Mouse (Mus musculus) embryonic facial prominence, embryonic 14.5 days (tissue): ENCODE data around the gene Wdr11. TPM values are rescaled to one million over a fixed set of nuclear protein-coding genes. Genes with fewer than 3 reads are reported as not detected.

Experiments used
- ATAC-seq: fragments of 200-750 bp; cut with Nextera tagmentation; 2 replicates; pipeline ENCODE4 v1.8.0; 2017; ENCODE audit warnings: low read depth, moderate number of reproducible peaks, moderate TSS enrichment
- DNase-seq: peaks from one replicate; pipeline ENCODE4 v3.0.0-alpha.2; 2015; ENCODE audit warnings: low spot score
- H3K27ac ChIP-seq: fragments of 300-500 bp; sonication (generic); replicated peaks from 2 replicates; pipeline ENCODE4 v1.5.1; 2014; ENCODE audit warnings: low read depth, mild to moderate bottlenecking, low read length, moderate library complexity
- H3K27me3 ChIP-seq: fragments of 300-500 bp; sonication (generic); replicated peaks from 2 replicates; pipeline ENCODE4 v1.6.1; 2014; ENCODE audit warnings: low read length; ENCODE audit not compliant: control insufficient read depth, insufficient read depth
- H3K36me3 ChIP-seq: fragments of 300-500 bp; sonication (generic); 2 replicates; pipeline ENCODE4 v1.6.1; 2014; ENCODE audit warnings: low read length, mixed read lengths; ENCODE audit not compliant: control insufficient read depth, insufficient read depth
- H3K4me1 ChIP-seq: fragments of 300-500 bp; sonication (generic); 2 replicates; pipeline ENCODE4 v1.6.1; 2014; ENCODE audit warnings: antibody characterized with exemption, low read length; ENCODE audit not compliant: control insufficient read depth, insufficient read depth
- H3K4me2 ChIP-seq: fragments of 300-500 bp; sonication (generic); 2 replicates; pipeline ENCODE4 v1.6.1; 2014; ENCODE audit warnings: low read depth, mild to moderate bottlenecking, low read length, moderate library complexity, mixed read lengths
- H3K4me3 ChIP-seq: fragments of 300-500 bp; sonication (generic); 2 replicates; pipeline ENCODE4 v1.5.1; 2014; ENCODE audit warnings: low read depth, mild to moderate bottlenecking, low read length
- H3K9ac ChIP-seq: fragments of 300-500 bp; sonication (generic); 2 replicates; pipeline ENCODE4 v1.6.1; 2014; ENCODE audit warnings: low read depth, mild to moderate bottlenecking, low read length, moderate library complexity, mixed read lengths
- H3K9me3 ChIP-seq: fragments of 300-500 bp; sonication (generic); 2 replicates; pipeline ENCODE4 v1.6.1; 2016; ENCODE audit warnings: low read length; ENCODE audit not compliant: control insufficient read depth
- WGBS: fragments of 180-500 bp; shearing (Covaris S2); extraction: QIAGEN DNeasy Blood & Tissue Kit; methylation state at CpG from one replicate; pipeline ENCODE4 v1.1.7; 2014; 5-methylcytosine and 5-hydroxymethylcytosine counted together
- polyA plus RNA-seq: library from polyadenylated mRNA; unstranded; fragments of >200 nt; fragmentation: Nextera tagmentation; extraction: Ambion mirVana; gene quantifications from 2 replicates; pipeline ENCODE4 v1.2.1, GENCODE M21; 2014

The Wdr11 gene
- polyA plus RNA-seq, 1 experiment from 2014 or later, result 34.6 TPM

GRCm38 (mm10) chr7:129680534-129681210, 89.0 kb downstream of the Wdr11 start:
- 69% methylated on average over 10 of the region's 10 CpGs for WGBS
- ATAC-seq, result no peak

GRCm38 (mm10) chr7:129682525-129682924, 90.9 kb downstream of the Wdr11 start:
- H3K27me3 ChIP-seq, result no peaks in the 10 kb centered on the region
- no peak for DNase-seq
- no peaks in the 10 kb centered on the region for H3K9me3 ChIP-seq
- ATAC-seq, result no peak
- H3K4me2 ChIP-seq, result no peak overlapping the region
- no peak overlapping the region for H3K27ac ChIP-seq
- no peak overlapping the region for H3K4me3 ChIP-seq
- no peak overlapping the region for H3K9ac ChIP-seq
- 53% methylated on average over 3 of the region's 3 CpGs for whole genome bisulfite sequencing
- H3K4me1 ChIP-seq, result peaks cover 27% of the 10 kb centered on the region
- H3K36me3 ChIP-seq, result no peaks in the 10 kb centered on the region

More at GRCm38 (mm10) chr7:129680534-129681210, 89.0 kb downstream of the Wdr11 start:
- H3K27ac ChIP-seq, result no peak overlapping the region
- H3K9me3 ChIP-seq, result no peaks in the 10 kb centered on the region
- no peaks in the 10 kb centered on the region for H3K36me3 ChIP-seq
- no peak overlapping the region for H3K4me3 ChIP-seq
- no peak overlapping the region for H3K9ac ChIP-seq
- no peak overlapping the region for H3K4me2 ChIP-seq
- peaks cover 15% of the 10 kb centered on the region for H3K4me1 ChIP-seq
- peak; percentile 63 for DNase-seq
- no peaks in the 10 kb centered on the region for H3K27me3 ChIP-seq

- DNase-seq (no peak), ATAC-seq (no peak)
- peaks cover 16% of the 10 kb centered on the region for H3K4me1 ChIP-seq
- 83% methylated on average over 5 of the region's 5 CpGs for WGBS
- no peak overlapping the region for H3K4me2 ChIP-seq
- H3K9ac ChIP-seq, result no peak overlapping the region
- no peaks in the 10 kb centered on the region for H3K36me3 ChIP-seq
- H3K4me3 ChIP-seq, result no peak overlapping the region
- H3K9me3 ChIP-seq, result no peaks in the 10 kb centered on the region
- no peak overlapping the region for H3K27ac ChIP-seq
- no peaks in the 10 kb centered on the region for H3K27me3 ChIP-seq
Measured at GRCm38 (mm10) chr7:129685326-129685725, 93.7 kb downstream of the Wdr11 start.
